Mouse (Mus musculus) CH12.LX (cell line): ENCODE results near the gene Phf21a. TPM values are rescaled to one million over a fixed set of nuclear protein-coding genes. Genes with fewer than 3 reads are reported as not detected.

ENCODE experiments used
- DNase-seq: peaks from one replicate; pipeline ENCODE4 v3.0.0-alpha.2; 2013; ENCODE audit errors: extremely low read depth
- H3K27ac ChIP-seq: 2 replicates; pipeline ENCODE4 v1.5.1; 2012; ENCODE audit warnings: low read depth, mild to moderate bottlenecking, control low read depth, moderate library complexity; ENCODE audit not compliant: insufficient read depth
- H3K27me3 ChIP-seq: replicated peaks from 2 replicates; pipeline ENCODE3; 2012; ENCODE audit warnings: inconsistent platforms
- H3K36me3 ChIP-seq, 2 experiments: replicated peaks in 1 of 2; 2 replicates each; pipeline versions ENCODE3 to v1.6.1; 2012; ENCODE audit warnings: inconsistent platforms in 1 of 2, low read length in 1 of 2, mild to moderate bottlenecking in 1 of 2, mixed read lengths in 1 of 2, moderate library complexity in 1 of 2; ENCODE audit not compliant: control insufficient read depth in 1 of 2, insufficient read depth in 1 of 2
- H3K4me1 ChIP-seq, 2 experiments: 2 replicates each; pipeline ENCODE4 v1.6.1; 2012; ENCODE audit warnings: inconsistent platforms in 1 of 2, moderate library complexity in 1 of 2; ENCODE audit not compliant: insufficient read depth in 2 of 2, control insufficient read depth in 1 of 2
- H3K4me2 ChIP-seq: 2 replicates; pipeline ENCODE4 v1.6.1; 2012; ENCODE audit warnings: low read depth, mild to moderate bottlenecking, control low read depth; ENCODE audit not compliant: poor library complexity, insufficient read depth, severe bottlenecking
- H3K4me3 ChIP-seq, 3 experiments: fragments of 150-350 bp in 1 of 3; sonication (generic) in 1 of 3; replicated peaks in 1 of 3; 2 replicates each; pipeline versions ENCODE3 to v1.5.1; 2011 to 2012; ENCODE audit warnings: low read depth in 2 of 3, low read length in 2 of 3, mild to moderate bottlenecking in 2 of 3, moderate library complexity in 2 of 3, control low read depth in 1 of 3, improper control_type of control experiment in 1 of 3, inconsistent platforms in 1 of 3, mixed read lengths in 1 of 3; ENCODE audit not compliant: poor library complexity in 1 of 3
- H3K79me2 ChIP-seq: replicated peaks from 2 replicates; pipeline ENCODE4 v1.6.1; 2012; ENCODE audit warnings: mild to moderate bottlenecking, moderate library complexity; ENCODE audit not compliant: control insufficient read depth, poor library complexity, insufficient read depth, severe bottlenecking; ENCODE audit errors: extremely low read depth
- H3K9ac ChIP-seq: 2 replicates; pipeline ENCODE4 v1.6.1; 2012; ENCODE audit warnings: low read depth, mild to moderate bottlenecking, control low read depth, moderate library complexity; ENCODE audit not compliant: insufficient read depth
- H3K9me3 ChIP-seq: replicated peaks from 2 replicates; pipeline ENCODE3; 2012; ENCODE audit warnings: low read length, inconsistent platforms, mixed read lengths
- CHD1 ChIP-seq: IDR thresholded peaks from 2 replicates; pipeline ENCODE4 v1.6.1; 2012; ENCODE audit warnings: low read depth, low read length, improper control_type of control experiment, inconsistent platforms
- EP300 ChIP-seq: IDR thresholded peaks from 2 replicates; pipeline ENCODE4 v1.6.1; 2011; ENCODE audit warnings: low read length, improper control_type of control experiment
- JUN ChIP-seq: IDR thresholded peaks from 2 replicates; pipeline ENCODE4 v1.6.1; 2011; ENCODE audit warnings: low read depth, mild to moderate bottlenecking, low read length, improper control_type of control experiment, moderate library complexity; ENCODE audit not compliant: insufficient read depth
- KAT2A ChIP-seq: IDR thresholded peaks from 2 replicates; pipeline ENCODE4 v1.6.1; 2012; ENCODE audit warnings: low read length, improper control_type of control experiment, inconsistent platforms; ENCODE audit not compliant: insufficient replicate concordance
- MAX ChIP-seq: IDR thresholded peaks from 2 replicates; pipeline ENCODE4 v1.6.1; 2011; ENCODE audit warnings: low read length, improper control_type of control experiment
- MAZ ChIP-seq: IDR thresholded peaks from 2 replicates; pipeline ENCODE4 v1.6.1; 2012; ENCODE audit warnings: low read depth, mild to moderate bottlenecking, inconsistent platforms, low read length, improper control_type of control experiment, moderate library complexity
- MEF2A ChIP-seq: IDR thresholded peaks from 2 replicates; pipeline ENCODE4 v1.6.1; 2014; ENCODE audit warnings: low read depth, mild to moderate bottlenecking, inconsistent platforms, low read length, improper control_type of control experiment, borderline replicate concordance
- MXI1 ChIP-seq: IDR thresholded peaks from 2 replicates; pipeline ENCODE4 v1.6.1; 2011; ENCODE audit warnings: mild to moderate bottlenecking, low read depth, low read length, improper control_type of control experiment
- MYC ChIP-seq: IDR thresholded peaks from 2 replicates; pipeline ENCODE4 v1.6.1; 2011; ENCODE audit warnings: low read depth, mild to moderate bottlenecking, improper control_type of control experiment, low read length
- NELFE ChIP-seq: IDR thresholded peaks from 2 replicates; pipeline ENCODE4 v1.6.1; 2011; ENCODE audit warnings: low read depth, low read length, improper control_type of control experiment
- POLR2A ChIP-seq: IDR thresholded peaks from 2 replicates; pipeline ENCODE4 v1.6.1; 2011; ENCODE audit warnings: low read depth, mild to moderate bottlenecking, improper control_type of control experiment, low read length
- RAD21 ChIP-seq: IDR thresholded peaks from 2 replicates; pipeline ENCODE4 v1.6.1; 2011; ENCODE audit warnings: low read depth, mild to moderate bottlenecking, low read length, improper control_type of control experiment, moderate library complexity
- RCOR1 ChIP-seq: conservative IDR thresholded peaks from 2 replicates; pipeline ENCODE4 v1.6.1; 2012; ENCODE audit warnings: low read depth, mild to moderate bottlenecking, inconsistent platforms, low read length, improper control_type of control experiment
- SIN3A ChIP-seq: IDR thresholded peaks from 2 replicates; pipeline ENCODE4 v1.6.1; 2012; ENCODE audit warnings: low read length, improper control_type of control experiment, inconsistent platforms
- SMC3 ChIP-seq: IDR thresholded peaks from 2 replicates; pipeline ENCODE4 v1.6.1; 2011; ENCODE audit warnings: low read depth, low read length, improper control_type of control experiment
- TBP ChIP-seq: conservative IDR thresholded peaks from 2 replicates; pipeline ENCODE4 v1.6.1; 2011; ENCODE audit warnings: low read depth, low read length, improper control_type of control experiment
- TCF12 ChIP-seq: IDR thresholded peaks from 2 replicates; pipeline ENCODE4 v1.6.1; 2014; ENCODE audit warnings: low read depth, mild to moderate bottlenecking, inconsistent platforms, low read length, improper control_type of control experiment
- UBTF ChIP-seq: IDR thresholded peaks from 2 replicates; pipeline ENCODE4 v1.6.1; 2012; ENCODE audit warnings: low read depth, mild to moderate bottlenecking, inconsistent platforms, low read length, improper control_type of control experiment, moderate library complexity
- ZNF384 ChIP-seq: IDR thresholded peaks from 2 replicates; pipeline ENCODE4 v1.6.1; 2012; ENCODE audit warnings: low read depth, low read length, improper control_type of control experiment, inconsistent platforms
- dilution Hi-C: fragments of 300-500 bp; cut with MboI; formaldehyde crosslinking; loops from 2 replicates; pipeline ENCODE4 v1.14.3; 2020; ENCODE audit warnings: low sequenced_read_pairs; ENCODE audit not compliant: extremely low pct_unique_long_range_greater_than_20kb, extremely low pct_ligation_motif_present
- in situ Hi-C: fragments of 300-500 bp; cut with MboI; formaldehyde crosslinking; loops from 3 replicates; pipeline ENCODE4 v1.14.3; 2019; ENCODE audit warnings: low sequenced_read_pairs, low pct_ligation_motif_present, low pct_unique_long_range_greater_than_20kb, mixed read lengths
- polyA plus RNA-seq: library from polyadenylated mRNA; unstranded; fragments of >175 nt; gene quantifications from 2 replicates; pipeline ENCODE4 v1.2.1, GENCODE M21; 2012; ENCODE audit warnings: low read depth; ENCODE audit not compliant: insufficient read length
- total RNA-seq, 2 experiments: library from RNA; depleted of rRNA; stranded (reverse); fragments of 300-350 nt in 1 of 2; fragments of >200 nt in 1 of 2; gene quantifications; 2 replicates each; pipeline ENCODE4 v1.2.3; 2012 to 2014

Gene Phf21a
- total and polyA plus RNA-seq, 3 experiments: 10.2 to 24.5 (median 12.0) TPM

GRCm38 (mm10) chr2:92183613-92184076, 90.7 kb downstream of the Phf21a start:
- H3K4me1 ChIP-seq: peaks cover 0 to 6% of the 10 kb centered on the region in 2 experiments; a peak in 1 of 4 replicates
- peak; percentile 82 for DNase-seq
- dilution Hi-C loops: no loop called here
- peak overlapping the region; percentile 63 to 80 (median 67) for H3K4me3 ChIP-seq
- H3K27ac ChIP-seq: peak overlapping the region; percentile 68
- H3K9ac ChIP-seq: peak overlapping the region; percentile 99
- in situ Hi-C loops: no loop called here
- no peaks in the 10 kb centered on the region for H3K36me3 ChIP-seq
- TF ChIP-seq RAD21 (no peak), UBTF (no peak), POLR2A (peak; percentile 55), TCF12 (peak; percentile 27; the same call in 1 of the 2 replicates), MAZ (no peak), EP300 (no peak), NELFE (no peak), MAX (no peak), MYC (no peak), RCOR1 (no peak), KAT2A (peak; percentile 49; the same call in 1 of the 2 replicates), SMC3 (no peak), SIN3A (no peak), MXI1 (no peak), MEF2A (no peak), TBP (peak; percentile 33; the same call in 1 of the 2 replicates), CHD1 (no peak)
- no peaks in the 10 kb centered on the region for H3K27me3 ChIP-seq
- peaks cover 20% of the 10 kb centered on the region for H3K79me2 ChIP-seq
- no peaks in the 10 kb centered on the region for H3K9me3 ChIP-seq
- H3K4me2 ChIP-seq: peak overlapping the region; percentile 95

DNA sequence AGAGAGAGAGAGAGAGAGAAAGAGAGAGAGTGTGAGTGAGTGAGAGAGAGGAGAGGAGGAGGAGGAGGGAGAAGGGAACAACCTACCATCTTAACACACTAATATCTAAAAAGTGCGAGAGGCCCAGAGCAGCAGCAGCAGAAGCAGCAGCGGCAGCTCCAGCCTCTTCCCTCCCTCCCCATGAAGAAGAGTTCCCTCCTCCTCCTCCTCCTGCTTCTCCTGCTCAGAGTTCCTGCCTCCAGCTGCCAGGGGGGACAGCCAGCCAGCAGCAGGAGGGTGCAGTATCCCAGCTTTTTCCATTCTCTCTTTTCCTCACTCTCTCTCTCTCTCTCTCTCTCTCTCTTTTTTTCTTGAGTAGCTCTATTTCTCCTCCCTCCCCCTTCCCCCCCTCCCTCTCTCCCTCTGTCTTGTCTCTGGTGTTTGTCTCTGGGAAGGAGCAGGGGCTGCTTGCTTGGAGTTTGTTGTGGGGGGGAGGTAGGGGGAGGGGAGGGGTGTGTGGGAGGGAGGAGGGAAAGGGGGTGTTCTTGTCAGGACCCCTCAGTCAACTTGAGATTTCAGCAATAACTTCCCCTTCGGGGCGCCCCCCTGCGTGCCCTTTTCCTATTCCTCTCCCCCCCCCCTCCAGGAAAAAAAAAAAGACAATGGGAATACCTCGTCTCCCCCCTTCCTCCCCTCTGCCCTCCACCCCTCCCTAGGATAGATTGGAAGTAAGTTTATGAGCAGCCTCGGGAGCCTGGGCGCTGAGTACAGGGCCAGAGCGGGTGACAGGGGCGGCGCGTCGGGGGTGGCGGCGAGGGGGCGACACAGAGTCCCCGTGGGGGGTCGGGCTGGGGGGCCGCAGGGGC, 91.4 kb downstream of the Phf21a start:
- no peak for TF ChIP-seq JUN
- peak; percentile 87 for TF ChIP-seq SIN3A
- TF ChIP-seq ZNF384: peak; percentile 55
- TF ChIP-seq MAZ: peak; percentile 89
- no peak for TF ChIP-seq TCF12
- 0 out of 2 replicates have a peak, but pooled peaks have one; percentile 9 for TF ChIP-seq NELFE
- TF ChIP-seq MXI1: peak; percentile 45; the same call in 1 of the 2 replicates
- peak; percentile 41 for DNase-seq
- Histone ChIP-seq H3K79me2 (peaks cover 24% of the 10 kb centered on the region), H3K36me3 (no peaks in the 10 kb centered on the region), H3K4me2 (peak overlapping the region; percentile 95), H3K4me3 (peak overlapping the region; percentile 63 to 80 (median 67)), H3K27me3 (no peaks in the 10 kb centered on the region), H3K9me3 (no peaks in the 10 kb centered on the region), H3K4me1 (peaks cover 0 to 9% of the 10 kb centered on the region in 2 experiments; a peak in 2 of 4 replicates), H3K27ac (peak overlapping the region; percentile 68), H3K9ac (peak overlapping the region; percentile 99)
- in situ Hi-C loops (no loop called here), dilution Hi-C loops (no loop called here)
